Mouse (Mus musculus): ENCODE data around the gene Cxcr5. TPM values are rescaled to one million over a fixed set of nuclear protein-coding genes. Genes with fewer than 3 reads are reported as not detected.

Cxcr5 gene
- polyA plus RNA-seq, 1 experiment, result 10.7 TPM

DNA sequence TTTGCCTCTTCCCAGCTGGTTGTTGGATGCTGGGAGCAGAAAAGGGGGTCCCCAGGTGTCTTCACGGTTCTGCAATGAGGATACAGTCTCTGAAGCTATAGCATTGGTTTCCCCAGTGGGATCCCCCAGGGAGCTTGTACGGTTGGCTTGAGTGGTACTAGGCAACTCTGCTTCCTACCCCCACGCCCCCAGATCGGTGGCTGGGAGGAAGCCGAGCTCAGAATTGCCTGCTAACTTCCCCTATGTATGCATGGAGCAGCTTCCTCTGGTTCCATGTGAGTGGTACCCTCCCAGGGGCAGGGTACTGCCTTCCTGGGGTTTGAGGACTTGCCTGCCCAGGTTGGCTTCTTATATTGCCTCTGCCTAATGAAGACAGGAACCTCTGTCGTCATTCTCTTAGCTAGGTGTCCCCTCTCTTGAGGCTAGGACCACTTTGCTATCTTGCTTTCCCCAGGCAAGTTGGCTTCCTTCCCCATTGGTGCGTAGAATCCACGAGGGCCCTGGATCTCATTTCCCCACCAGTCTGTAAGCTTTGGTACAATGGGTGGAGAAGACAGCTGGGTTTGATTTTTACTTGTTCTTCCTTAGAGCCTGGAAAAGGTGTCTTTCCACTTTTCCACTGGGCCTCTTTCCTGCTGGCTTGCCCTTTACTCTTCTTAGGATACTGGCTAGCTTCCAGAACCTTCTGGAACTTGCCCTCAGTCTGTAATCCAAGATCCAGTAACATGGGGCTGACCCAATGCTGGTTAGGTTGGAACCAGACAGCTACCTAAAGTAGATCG, 49.6 kb downstream of the Cxcr5 start:
- no peak for DNase-seq (ENCODE audit: low read depth, low spot score)

DNA sequence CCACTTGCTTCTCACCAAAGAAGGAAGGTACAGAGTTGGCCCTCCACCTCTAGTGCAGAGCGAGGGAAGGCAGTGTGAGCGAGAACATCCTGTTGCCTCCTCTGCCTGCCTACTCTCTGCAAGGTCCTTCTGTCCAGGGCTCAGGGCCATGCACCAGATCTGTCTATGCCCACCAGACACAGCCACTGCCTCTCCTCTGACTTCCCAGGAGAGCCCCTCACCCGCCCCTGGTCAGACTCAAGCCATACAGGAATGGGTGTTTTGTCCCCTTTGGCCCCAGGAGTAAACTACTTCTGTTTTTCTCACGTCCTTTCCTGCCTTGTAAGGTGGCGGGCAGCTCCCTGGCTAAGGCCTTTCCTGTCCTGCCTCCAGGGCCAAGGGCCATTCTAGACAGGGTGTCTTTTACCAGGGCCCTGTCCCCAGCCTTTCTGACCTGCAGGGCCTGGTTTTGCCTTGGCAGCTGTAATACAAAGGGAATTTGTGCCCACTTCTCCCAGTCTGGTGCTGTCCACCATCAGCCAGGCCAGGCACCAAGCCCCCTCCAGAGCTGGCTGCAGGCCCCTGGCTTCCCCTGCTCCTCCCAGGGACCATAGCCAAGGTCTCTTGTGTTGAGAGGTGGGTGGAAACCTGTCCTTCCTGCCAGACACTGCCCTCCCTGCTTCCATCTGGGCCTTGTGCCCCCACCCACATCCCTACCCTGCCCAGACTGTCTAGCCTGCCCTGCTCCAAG, 50.6 kb downstream of the Cxcr5 start:
- DNase-seq (ENCODE audit: low read depth, low spot score), result no peak
- 68% methylated on average over 5 of the region's 5 CpGs for WGBS

More for the DNA sequence above, 49.6 kb downstream of the Cxcr5 start:
- 35% methylated on average over 9 of the region's 9 CpGs for WGBS

DNA sequence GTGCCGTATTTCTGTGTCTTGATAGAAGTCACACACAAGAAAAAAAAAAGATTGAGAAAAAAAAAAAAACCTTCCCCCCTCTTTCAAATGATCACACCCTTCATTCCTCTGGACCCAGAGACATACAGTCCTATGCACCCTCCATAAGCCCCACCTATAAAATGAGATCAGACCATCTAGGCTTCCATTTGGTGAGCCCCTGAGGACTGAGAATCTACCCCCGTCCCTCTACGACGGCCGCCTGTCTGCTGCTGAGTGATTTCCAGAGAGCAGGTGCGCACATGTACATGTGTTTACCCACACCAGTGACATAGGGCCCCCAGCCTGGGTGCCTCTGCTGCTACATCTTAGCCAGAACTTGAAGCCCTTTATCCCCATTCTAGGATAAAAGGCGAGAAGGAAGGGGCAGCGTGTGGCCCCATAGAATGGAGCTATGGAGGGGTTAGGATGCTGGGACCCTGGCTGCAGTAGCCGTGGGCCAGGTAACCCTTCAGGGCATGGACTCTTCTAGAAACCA, 51.3 kb downstream of the Cxcr5 start:
- WGBS, result 29% methylated on average over 9 of the region's 9 CpGs
- no peak for DNase-seq (ENCODE audit: low read depth, low spot score)

DNA sequence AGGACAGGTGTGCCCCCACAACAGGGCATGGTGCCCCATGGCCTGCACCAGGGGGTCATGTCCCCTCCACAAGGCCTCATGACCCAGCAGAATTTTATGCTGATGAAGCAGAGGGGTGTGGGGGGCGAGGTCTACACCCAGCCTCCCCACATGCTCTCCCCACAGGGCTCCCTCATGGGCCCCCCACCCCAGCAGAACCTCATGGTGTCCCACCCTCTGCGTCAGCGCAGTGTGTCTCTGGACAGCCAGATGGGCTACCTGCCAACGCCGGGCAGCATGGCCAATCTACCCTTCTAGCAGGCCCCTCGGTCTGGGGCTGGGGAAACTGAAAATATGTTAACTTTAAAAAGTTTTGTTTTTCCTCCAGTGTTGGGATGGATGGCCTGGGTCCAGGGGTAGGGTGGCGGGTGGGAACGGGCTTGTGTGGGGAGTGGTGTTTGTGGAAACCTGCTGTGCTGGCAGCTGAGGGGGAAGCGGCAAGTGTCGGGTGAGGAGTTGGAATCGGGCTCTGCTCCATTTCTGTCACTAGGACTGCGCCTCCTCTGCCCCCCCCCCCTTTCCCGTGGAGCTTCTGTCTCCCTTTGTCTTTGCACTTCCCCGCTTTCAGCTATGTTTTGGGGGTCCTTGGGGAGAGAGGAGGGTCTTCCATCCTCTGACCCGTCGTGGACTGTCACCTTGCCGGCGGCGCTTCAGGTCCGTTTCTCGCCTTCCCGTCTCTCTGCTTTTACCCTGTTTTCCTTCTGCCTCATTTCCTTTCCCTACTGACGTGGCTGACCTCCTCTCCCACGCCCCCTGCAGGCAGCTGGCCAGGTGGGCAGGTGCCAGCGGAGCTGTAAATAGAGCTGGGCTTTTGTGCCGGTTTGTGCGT, 52.0 kb downstream of the Cxcr5 start:
- DNase-seq (ENCODE audit: low read depth, low spot score), result peak; percentile 73
- WGBS, result 7% methylated on average over 27 of the region's 27 CpGs

DNA sequence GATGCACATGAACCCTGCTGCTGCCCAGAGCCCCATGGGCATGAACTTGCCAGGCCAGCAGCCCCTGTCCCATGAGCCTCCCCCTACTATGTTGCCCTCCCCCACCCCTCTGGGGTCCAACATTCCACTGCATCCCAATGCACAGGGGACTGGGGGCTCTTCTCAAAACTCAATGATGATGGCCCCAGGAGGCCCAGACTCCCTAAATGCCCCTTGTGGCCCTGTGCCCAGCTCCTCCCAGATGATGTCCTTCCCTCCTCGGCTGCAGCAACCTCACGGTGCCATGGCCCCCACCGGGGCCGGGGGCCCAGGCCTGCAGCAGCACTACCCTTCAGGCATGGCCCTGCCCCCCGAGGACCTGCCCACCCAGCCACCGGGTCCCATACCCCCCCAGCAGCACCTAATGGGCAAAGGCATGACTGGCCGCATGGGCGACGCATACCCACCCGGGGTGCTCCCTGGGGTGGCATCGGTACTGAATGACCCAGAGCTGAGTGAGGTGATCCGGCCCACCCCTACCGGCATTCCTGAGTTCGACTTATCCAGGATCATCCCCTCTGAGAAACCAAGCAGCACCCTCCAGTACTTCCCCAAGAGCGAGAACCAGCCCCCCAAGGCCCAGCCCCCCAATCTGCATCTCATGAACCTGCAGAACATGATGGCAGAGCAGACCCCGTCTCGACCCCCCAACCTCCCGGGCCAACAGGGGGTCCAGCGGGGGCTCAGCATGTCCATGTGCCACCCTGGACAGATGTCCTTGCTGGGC, 52.8 kb downstream of the Cxcr5 start:
- DNase-seq (ENCODE audit: low read depth, low spot score), result no peak
- WGBS, result 76% methylated on average over 19 of the region's 19 CpGs

DNA sequence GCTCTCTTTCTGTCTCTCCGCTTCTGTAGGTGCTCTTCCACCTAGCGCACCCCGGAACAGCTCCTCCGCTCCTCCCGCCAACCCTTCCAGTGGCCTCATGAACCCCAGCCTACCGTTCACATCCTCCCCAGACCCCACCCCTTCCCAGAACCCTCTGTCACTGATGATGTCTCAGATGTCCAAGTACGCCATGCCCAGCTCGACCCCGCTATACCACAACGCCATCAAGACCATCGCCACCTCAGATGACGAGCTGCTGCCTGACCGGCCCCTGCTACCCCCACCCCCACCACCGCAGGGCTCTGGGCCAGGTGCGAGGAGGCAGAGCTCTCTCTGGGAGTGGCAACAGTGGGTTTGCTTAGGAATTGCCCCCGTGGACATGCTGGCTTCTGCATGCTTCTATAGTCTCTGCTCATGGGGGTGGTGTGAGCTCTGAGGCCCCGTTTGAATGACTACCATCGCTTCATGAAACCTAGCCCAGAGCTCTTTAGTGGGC, 53.5 kb downstream of the Cxcr5 start:
- no peak for DNase-seq (ENCODE audit: low read depth, low spot score)
- WGBS, result 84% methylated on average over 18 of the region's 18 CpGs

DNA sequence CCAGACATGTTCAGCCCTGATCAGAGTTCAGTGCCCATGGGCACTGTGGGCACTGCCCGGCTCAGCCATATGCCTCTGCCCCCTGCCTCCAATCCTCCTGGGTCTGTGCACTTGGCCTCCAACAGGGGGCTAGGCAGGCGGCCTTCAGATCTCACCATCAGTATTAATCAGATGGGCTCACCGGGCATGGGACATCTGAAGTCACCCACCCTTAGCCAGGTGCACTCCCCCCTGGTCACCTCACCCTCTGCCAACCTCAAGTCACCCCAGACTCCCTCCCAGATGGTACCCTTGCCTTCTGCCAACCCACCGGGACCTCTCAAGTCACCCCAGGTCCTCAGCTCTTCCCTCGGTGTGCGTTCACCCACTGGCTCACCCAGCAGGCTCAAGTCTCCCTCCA, 54.3 kb downstream of the Cxcr5 start:
- WGBS, result 88% methylated on average over 6 of the region's 6 CpGs
- DNase-seq (ENCODE audit: low read depth, low spot score), result no peak

DNA sequence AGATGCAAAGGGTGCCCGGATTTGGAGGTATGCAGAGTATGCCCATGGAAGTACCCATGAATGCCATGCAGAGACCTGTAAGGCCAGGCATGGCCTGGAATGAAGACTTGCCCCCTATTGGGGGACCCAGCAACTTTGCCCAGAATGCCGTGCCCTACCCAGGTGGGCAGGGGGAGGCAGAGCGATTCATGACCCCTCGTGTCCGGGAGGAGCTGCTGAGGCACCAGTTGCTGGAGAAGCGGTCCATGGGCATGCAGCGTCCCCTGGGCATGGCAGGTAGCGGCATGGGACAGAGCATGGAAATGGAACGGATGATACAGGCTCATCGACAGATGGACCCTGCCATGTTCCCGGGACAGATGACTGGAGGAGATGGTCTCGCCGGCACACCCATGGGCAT, 55.1 kb downstream of the Cxcr5 start:
- 93% methylated on average over 13 of the region's 13 CpGs for WGBS
- no peak for DNase-seq (ENCODE audit: low read depth, low spot score)

DNA sequence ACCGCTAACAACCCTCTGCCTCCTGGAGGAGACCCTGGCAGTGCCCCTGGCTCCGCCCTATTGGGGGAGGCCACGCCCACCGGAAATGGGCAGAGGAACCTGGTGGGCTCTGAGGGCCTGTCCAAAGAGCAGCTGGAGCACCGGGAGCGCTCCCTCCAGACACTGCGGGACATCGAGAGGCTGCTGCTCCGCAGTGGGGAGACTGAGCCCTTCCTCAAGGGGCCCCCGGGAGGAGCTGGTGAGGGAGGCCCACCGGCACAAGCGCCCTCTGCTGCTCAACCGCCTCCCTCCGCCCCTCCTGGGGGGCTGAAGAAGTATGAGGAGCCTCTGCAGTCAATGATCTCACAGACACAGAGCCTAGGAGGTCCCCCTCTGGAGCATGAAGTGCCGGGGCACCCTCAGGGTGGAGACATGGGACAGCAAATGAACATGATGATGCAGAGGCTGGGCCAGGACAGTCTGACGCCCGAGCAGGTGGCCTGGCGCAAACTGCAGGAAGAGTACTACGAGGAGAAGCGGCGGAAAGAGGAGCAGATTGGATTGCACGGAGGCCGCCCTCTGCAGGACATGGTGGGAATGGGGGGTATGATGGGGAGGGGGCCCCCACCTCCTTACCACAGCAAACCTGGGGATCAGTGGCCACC, 55.7 kb downstream of the Cxcr5 start:
- DNase-seq (ENCODE audit: low read depth, low spot score), result no peak
- WGBS, result 70% methylated on average over 23 of the region's 23 CpGs

DNA sequence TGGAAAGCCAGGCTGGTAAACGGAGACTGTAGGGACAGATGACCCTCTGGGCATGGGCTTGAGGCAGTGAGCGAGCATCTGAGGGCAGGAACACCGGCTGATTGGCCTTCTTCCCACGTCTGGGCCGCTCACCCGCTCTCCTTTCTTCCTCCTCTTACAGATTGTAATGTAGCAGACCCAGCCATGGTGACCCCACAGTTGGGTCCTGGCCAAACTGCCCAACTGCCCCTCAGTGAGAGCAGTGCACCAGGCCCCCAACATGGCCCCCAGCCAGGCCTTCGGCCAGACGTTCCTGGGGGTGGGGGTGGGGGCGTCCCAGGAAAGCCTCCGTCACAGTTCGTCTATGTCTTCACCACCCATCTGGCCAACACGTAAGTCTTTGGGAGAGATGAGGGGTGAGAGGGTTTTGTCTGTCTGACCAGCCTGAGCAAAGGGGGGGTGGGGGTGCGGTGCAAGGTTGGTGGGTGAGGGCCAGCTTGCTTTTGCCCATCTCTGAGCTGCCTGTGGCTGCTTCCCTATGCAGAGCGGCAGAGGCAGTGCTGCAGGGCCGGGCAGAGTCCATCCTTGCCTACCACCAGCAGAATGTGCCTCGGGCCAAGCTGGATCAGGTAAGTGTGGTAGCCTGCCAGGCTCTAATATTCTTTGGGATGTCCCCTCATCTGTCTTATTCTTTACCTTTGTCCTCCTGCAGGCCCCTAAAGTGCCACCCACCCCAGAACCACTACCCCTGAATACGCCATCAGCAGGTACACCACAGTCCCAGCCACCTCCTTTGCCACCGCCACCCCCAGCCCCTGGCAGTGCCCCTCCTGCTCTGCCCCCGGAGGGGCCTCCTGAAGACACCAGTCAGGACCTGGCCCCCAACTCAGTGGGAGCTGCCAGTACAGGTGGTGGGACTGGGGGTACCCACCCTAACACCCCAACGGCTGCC, 56.5 kb downstream of the Cxcr5 start:
- DNase-seq (ENCODE audit: low read depth, low spot score), result no peak
- 82% methylated on average over 20 of the region's 20 CpGs for WGBS

DNA sequence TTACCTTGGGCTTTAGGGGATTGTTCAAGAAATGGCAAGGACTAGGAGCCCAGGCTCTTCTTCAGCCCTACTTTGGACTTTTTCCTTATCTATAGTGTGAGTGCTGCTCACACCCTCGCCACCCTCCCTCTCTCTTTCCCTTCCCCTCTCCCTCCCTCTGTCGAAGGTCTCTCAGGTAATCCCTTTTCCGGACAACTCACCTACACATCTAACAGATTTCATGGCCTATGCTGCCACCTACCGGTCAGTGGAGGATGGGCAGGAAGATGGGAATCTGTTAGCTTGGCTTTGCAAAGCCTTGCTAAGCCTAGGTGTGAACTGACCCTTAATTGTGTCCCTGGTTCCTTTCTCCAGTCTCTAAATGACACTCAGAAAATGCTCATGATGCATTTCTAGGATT, 59.7 kb downstream of the Cxcr5 start:
- WGBS, result 1% methylated on average over 4 of the region's 4 CpGs
- no peak for DNase-seq (ENCODE audit: low read depth, low spot score)

DNA sequence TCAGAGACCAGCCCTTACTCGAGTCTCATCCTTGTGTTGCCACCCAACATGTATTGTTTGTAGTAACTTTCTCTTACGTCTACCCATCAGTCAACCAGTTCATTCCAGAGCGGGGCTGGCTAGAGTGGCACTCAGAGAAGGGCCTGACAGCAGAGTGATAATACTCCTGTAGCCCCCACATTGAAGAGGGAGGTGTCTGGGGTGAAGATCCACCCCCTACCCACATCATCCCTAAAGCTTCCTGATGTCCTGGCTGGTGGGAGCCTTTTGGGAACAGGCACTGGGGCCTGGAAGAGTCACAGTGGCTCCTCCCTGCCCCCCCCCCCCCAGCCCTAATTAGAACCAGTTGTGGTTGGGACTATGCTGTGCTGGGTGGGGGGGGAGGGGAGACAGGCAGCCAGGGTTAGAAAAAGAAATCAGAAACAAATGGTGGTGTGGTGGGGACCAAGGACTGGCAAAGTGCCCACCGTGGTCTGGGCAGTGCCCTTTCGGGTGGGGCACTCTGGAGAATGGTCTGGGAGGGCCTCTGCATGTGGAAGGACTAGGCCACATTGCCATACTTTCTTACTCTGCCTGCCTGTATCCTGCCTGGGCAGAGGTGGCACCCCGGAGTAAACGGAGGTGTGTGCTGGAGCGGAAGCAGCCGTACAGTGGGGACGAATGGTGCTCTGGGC, 60.3 kb downstream of the Cxcr5 start:
- no peak for DNase-seq (ENCODE audit: low read depth, low spot score)
- WGBS, result 43% methylated on average over 10 of the region's 10 CpGs

DNA sequence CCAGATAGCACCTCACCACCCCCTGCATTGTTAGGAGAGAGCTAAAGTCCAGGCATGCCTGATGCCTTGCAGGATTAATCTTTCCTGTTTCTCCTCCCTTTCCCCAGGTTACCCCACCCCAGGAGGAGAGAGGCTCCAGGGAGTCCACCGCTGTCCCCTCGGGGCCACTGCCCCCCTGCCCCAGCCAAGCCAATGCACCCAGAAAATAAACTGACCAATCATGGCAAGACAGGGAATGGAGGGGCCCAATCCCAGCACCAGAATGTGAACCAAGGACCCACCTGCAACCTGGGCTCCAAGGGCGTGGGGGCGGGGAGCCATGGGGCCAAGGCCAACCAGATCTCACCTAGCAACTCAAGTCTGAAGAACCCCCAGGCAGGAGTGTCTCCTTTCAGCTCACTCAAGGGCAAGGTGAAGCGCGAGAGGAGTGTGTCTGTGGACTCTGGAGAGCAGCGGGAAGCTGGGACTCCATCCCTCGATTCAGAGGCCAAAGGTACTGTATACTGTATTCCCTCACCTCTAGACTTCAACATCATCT, 61.0 kb downstream of the Cxcr5 start:
- WGBS, result 72% methylated on average over 8 of the region's 8 CpGs
- no peak for DNase-seq (ENCODE audit: low read depth, low spot score)

DNA sequence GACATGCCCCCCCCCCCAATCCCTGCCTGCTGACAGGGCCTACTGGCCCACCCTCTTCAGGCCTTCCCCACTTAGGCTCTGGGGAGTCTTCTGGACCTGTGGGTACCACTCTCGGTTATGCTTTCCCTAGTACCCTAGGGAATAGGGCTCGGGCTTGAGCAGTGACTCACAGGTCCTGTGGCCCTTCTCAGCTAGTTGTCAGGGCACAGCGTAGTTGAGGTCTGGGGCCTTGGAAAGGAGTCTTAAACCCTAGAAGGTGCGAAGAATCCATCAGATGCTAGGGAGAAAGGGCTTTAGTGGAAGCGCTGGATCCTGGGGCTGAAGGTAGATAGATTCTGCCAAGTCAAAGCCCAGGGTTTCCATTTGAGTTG, 61.5 kb downstream of the Cxcr5 start:
- no peak for DNase-seq (ENCODE audit: low read depth, low spot score)
- 70% methylated on average over 5 of the region's 5 CpGs for WGBS

DNA sequence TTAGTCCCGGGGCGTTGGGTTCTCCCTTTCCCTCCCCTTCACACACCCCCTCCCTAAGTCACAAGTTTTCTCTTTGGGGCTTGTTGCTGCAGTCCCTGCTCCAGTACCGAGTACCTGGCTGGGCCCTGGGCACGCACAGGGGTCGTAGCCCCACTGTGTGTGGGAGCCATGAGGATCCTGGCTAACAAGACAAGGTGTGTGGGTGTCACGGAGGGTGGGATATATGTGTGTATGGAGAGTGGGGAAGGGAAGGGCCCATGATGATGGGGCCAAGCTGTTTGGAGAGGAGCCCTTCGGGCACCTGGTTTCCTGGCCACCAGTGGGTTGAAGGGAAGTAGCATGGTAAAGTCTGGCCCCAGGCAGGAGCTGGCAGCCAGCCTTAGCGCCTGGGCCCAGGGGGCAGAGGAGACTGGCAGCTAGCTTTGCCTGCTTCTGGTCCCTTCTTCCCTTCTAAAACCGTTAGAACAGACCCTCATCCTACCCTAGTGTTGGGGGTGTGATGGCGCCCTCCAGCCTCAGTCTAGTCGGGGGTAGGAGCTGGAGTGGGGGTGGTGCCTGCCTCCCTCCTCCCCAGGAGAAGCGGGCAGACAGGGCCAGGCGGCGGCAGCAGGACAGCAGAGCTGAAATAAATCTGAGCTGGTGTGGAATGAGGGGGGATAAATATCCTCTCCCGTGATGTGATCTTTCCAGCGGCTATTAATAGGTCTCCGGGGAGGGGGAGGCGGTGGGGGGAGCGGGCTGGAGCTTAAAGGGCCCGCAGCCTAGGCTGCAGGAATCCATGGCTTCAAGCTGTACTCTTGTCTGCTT, 62.1 kb downstream of the Cxcr5 start:
- no peak for DNase-seq (ENCODE audit: low read depth, low spot score)
- 55% methylated on average over 20 of the region's 20 CpGs for WGBS
